Mouse (Mus musculus) c-Kit-negative CD71-positive TER-119-positive erythroid progenitor cells, embryonic 14.5 days (primary cell): ENCODE measurements around the gene Spint2.
"Not testable (repeated sequence)": the region's sequence is repeated elsewhere in the genome, so short reads cannot be mapped to it uniquely, and the experiment has no call there.

Experiments used
- DNase-seq: peaks from one replicate; pipeline ENCODE4 v3.0.0-alpha.2; 2013; ENCODE audit warnings: low read depth, low spot score

Gene Spint2

GRCm38 (mm10) chr7:29244732-29245416 lies 36.8 kb downstream of the Spint2 start:
- DNase-seq: no peak

GRCm38 (mm10) chr7:29238019-29238967 lies 43.4 kb downstream of the Spint2 start, which contains the start of gene Yif1b:
Gene Yif1b, plus strand, starts transcription at chr7:29238329.
- DNase-seq: peak; percentile 99

DNA sequence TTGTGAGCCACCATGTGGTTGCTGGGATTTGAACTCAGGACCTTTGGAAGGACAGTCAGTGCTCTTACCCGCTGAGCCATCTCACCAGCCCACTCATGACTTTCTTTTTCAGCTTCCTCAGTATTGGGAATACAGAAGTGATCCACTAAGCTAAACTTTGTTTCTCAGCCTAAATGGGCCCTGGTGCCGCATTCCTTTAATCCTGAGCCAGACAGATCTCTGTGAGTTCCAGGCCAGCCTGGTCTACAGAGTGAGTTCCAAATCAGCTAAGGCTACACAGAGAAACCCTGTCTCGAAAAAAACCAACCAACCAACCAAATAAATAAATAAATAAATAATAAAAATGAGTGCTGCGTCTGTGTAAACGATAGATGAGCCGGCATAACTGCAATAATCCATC lies 44.1 kb downstream of the Spint2 start:
- DNase-seq: not testable (repeated sequence)

DNA sequence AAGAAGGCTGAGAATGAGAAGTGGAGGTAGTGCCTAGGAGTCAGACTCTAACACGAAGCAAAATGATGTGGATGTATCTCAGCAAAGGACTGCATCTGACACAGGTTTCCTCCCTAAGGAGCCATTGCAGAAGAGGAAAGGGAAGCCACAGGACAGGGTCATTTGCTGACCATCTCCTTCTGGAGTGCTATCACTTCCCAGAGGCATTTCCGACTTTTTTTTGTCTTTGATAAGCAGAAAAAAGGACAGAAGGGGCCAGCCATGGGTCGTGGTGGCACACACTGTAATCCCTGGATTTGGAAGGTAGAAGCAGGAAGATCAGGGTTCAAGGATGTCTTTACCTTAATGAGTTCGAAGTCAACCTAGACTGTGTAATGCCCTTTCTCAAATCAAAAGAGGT lies 45.1 kb downstream of the Spint2 start:
- DNase-seq: no peak

GRCm38 (mm10) chr7:29234661-29235060 lies 47.1 kb downstream of the Spint2 start:
- no peak for DNase-seq

- no peak for DNase-seq
Observed at GRCm38 (mm10) chr7:29233745-29234144, 48.0 kb downstream of the Spint2 start.

DNA sequence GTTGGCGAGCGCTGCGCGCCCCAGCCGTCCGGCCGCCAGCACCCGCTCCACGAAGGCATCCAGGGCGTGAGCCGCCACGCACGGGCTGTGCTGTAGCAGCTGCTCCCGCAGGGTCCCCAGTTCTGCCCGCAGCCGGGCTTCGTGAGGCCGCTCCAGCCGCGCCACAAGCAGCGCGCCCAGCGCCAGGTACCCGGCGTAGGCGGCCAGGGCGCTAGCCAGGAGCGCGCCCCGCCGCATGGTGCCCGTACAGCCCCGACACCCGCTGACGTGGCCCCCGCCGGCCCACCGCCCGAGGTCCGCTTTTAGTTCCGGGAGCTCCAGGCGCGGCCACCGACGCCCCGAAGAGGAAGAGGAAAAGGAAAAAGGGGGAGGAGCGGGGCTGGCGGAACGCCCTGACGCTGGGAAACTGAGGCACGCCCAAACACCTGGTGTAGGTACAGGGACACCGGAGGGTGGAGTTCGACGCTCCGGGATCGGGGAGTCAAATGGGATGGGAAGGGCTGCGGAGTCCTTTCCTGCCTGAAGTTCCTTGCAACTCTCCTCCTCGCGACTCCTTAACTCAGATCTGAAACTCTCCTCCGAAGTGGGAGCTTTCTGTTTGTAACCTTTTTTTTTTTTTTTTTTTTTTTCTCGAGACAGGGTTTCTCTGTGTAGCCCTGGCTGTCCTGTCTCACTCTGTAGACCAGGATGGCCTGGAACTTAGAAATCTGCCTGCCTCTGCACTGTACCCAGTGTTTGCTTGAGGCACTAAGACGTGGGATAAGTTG lies 49.3 kb downstream of the Spint2 start, which contains the start of gene Kcnk6:
Gene Kcnk6 (minus strand): TSS at position 269 of the 767 bp plus-strand sequence.
- DNase-seq: no peak

DNA sequence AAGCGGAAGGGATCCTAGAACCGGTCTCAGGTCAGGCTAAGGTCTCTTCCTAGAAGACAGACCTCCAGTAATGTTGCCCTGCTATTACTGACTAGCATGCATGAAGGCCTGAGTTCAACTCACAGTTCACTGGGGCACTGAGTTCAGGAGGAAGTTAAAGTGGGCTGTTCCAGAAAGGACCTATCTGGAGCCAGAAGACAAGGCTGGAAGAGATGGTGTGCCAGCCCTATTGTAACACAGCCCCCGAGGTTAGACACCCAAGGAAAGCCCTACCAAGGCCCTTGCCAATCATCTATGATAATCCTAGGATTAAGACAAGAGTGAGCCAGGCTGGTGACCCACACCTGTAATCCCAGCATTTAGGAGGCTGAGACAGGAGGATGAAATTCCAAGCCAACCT lies 50.2 kb downstream of the Spint2 start:
- DNase-seq: no peak

DNA sequence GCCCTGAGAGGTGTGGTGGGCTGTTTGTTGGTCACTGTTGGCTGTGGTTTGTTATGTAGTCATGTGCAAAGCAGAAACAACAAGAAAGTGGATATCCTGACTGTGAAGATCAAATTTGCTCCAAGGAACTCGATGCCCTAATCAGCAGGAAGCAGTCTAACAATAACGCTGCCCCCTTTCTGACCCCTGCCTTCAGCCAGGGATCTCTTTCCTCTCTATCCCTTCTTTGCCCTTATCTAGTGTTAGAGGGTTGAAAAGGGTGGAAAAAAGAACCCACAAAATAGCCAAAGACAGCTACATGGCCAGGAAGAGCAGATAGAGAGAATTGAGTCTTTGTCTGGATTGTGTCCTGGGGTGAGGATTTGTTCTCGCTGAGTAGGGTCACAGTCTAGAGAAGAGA lies 51.2 kb downstream of the Spint2 start:
- no peak for DNase-seq

GRCm38 (mm10) chr7:29228202-29228601 lies 53.5 kb downstream of the Spint2 start:
- DNase-seq: no peak

DNA sequence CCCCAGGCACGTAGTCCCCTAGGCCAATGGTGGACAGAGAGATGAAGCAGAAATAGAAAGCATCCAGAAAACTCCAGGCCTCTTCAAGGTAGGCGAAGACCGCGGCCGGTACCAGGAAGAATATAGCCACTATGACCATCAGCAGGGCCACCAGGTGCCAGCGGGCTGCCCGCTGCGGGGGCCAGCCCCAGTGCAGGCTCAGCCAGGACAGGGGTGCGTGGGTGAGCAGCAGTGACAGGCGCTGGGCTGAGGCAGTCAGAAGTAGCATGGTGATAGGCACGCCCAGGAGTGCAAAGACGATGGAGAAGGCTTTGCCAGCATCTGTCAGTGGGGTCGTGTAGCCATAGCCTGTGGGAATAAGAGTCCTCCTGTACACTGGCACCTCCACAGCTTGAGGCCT lies 56.2 kb downstream of the Spint2 start:
- DNase-seq: no peak

DNA sequence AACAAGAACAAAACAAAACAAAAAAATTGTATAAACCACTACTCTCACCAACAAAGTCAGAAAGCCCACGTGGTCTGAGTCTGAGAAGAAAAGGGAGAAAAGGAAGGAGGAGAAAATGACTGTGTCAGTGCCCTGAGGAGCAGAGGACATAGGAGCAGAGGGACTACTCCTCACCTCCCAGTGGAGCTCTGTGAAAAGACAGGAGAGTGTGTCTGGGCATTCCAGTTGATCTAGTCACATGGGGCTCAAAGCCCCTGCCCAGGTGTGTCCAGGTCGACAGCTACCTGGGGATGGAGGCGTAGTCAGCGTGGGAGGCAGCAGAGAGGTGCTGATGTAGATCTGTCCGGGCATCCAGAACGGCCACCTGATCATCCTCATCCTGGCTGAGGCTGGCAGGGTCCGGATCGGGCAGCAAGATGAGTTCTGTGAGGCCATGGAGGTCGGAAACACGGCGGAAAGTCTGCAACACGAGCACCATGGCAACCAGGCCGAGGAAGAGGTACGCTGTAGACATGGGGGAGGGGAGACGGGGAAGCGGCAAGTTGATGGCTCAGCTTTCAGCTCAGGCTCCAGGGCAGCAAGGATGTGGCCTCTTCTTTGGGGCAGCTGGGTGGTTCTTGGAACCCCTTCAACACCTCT lies 56.8 kb downstream of the Spint2 start:
- no peak for DNase-seq

- no peak for DNase-seq
Observed at GRCm38 (mm10) chr7:29214846-29215245, 66.9 kb downstream of the Spint2 start.

GRCm38 (mm10) chr7:29214236-29214635 lies 67.5 kb downstream of the Spint2 start:
- no peak for DNase-seq

DNA sequence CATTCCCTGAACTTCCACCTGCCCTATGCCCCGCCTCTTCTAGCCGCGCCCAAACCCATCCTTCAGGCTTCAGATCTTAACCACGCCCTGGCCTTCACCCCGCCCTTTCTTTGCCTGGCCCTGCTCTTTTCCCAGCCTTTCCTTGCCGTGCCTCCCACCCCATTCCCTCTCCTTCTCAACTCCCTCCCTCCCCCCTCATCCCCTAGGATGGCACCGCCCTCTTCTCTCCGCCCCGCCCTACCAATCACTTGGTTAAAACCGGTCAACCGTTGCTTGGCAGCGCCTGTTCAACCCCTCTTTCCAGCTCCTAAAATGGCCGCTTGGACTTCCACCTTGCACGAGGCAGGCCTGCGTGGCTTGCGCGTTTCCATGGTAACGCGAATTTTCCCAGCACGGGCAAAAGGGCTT lies 68.0 kb downstream of the Spint2 start, which contains the start of gene Catsperg1:
Gene Catsperg1 (minus strand): TSS at position 361 of the 408 bp plus-strand sequence.
- DNase-seq: no peak

DNA sequence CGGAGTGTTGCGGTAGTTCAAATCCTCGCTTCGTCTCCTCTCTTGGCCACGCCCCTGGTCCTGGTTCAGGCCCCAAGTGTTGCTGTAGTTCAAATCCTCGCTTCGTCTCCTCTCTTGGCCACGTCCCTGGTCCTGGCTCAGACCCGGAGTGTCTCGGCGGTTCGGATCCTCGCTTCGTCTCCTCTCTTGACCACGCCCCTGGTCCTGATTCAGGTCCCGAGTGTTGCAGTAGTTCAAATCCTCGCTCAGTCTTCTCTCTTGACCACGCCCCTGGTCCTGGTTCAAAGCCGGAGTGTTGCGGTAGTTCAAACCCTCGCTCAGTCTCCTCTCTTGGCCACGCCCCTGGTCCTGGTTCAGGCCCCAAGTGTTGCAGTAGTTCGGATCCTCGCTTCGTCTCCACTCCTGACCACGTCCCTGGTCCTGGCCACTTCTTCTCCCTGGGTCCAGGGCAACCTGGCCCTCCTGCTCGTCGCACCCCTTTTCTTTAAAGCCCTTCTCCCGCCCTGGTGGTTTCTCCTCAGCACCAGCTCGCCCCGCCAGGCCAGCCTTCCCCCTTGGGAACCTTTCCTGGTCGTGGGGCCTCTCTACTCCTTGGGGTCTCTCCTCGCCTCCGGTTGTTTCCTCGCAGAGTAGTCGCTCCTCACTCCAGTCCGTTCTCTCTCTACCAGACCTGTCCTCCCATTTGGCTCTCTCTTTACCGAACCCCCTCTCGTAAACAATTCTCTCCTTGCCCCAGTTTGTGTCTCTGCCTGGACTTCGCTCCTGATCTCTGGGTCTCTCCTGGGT lies 68.7 kb downstream of the Spint2 start:
- DNase-seq: not testable (repeated sequence)

DNA sequence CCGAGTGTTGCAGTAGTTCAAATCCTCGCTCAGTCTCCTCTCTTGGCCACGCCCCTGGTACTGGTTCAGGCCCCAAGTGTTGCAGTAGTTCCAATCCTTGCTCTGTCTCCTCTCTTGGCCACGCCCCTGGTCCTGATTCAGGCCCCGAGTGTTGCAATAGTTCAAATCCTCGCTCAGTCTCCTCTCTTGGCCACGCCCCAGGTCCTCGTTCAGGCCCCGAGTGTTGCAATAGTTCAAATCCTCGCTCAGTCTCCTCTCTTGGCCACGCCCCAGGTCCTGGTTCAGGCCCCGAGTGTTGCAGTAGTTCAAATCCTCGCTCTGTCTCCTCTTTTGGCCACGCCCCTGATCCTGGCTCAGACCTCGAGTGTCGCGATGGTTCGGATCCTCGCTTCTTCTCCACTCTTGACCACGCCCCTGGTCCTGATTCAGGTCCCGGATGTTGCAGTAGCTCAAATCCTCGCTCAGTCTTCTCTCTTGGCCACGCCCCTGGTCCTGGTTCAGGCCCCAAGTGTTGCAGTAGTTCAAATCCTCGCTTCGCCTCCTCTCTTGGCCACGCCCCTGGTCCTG lies 69.4 kb downstream of the Spint2 start:
- DNase-seq: no peak

DNA sequence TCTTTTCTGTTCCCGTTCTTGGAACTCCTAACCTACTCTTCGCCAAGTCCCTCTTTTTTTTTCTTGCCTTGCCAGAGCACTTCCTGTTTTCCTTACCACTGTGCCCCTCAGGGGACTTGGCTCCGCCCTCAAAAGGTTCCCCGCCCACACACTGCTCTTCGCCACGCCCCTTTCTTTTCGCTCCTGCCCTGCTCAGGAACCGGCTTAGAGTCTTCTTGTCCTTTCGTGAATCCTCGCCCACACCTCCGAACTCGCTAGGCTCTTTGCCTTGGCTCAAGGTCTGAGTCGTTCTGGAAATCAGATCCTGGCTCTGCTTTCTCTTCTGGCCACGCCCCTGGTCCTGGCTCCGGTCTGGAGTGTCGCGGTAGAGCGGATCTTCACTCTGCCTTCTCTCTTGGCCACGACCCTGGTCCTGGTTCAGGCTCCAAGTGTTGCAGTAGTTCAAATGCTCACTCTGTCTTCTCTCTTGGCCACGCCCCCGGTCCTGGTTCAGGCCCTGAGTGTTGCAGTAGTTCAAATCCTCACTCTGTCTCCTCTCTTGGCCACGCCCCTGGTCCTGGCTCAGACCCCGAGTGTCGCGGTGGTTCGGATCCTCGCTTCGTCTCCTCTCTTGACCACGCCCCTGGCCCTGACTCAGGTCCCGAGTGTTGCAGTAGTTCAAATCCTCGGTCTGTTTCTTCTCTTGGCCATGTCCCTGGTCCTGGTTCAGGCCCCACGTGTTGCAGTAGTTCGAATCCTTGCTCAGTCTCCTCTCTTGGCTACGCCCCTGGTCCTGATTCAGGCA lies 70.1 kb downstream of the Spint2 start:
- DNase-seq: peak; percentile 26

DNA sequence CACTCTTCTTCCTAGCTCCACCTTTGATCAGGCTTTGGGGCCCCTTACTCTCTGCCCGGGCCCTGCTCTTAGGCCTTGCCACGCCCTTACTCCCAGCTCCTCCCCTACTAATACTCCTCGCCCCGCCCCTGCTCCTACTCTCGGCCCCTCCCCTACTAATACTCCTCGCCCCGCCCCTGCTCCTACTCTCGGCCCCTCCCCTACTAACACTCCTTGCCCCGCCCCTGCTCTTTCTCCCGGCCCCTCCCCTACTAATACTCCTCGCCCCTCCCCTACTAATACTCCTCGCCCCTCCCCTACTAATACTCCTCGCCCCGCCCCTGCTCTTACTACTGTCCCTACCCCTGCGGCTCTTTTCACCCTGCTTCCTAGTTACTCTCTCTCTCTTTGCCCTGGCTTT lies 70.7 kb downstream of the Spint2 start:
- DNase-seq: not testable (repeated sequence)
